Comparison of ENCODE assay signal across 8 mouse cellular contexts in genomic region chr6:128799144-128799895, GRCm38 (mm10). TPM values are rescaled to one million over a fixed set of nuclear protein-coding genes. Genes with fewer than 3 reads are reported as not detected.
DNase-seq lines count a peak whose midpoint lies in the region; TF ChIP-seq lines count a peak whose summit lies in the region.
"Not testable (repeated sequence)": the region's sequence is repeated elsewhere in the genome, so short reads cannot be mapped to it uniquely, and the experiment has no call there.

No protein-coding gene starts in this region.

- TF ChIP-seq CTCF in cortical plate, adult 2 months (IDR thresholded peaks at IDR 0.05; ENCODE audit: extremely low read depth, insufficient read depth, low read length): peak; percentile 38; the same call in 1 of the 2 replicates
- peak; percentile 67 for TF ChIP-seq CTCF in left cerebral cortex, adult 2 months (IDR thresholded peaks at IDR 0.05)

- H3K4me3 ChIP-seq in cortical plate, adult 2 months (ENCODE audit: insufficient read depth, low read length): peak overlapping the region; percentile 42
- H3K4me3 ChIP-seq in left cerebral cortex, adult 2 months: peak overlapping the region; percentile 72
- H3K4me3 ChIP-seq in macrophage (ENCODE audit: inconsistent target): peak overlapping the region; percentile 81

- not testable (repeated sequence) for H3K79me2 ChIP-seq in macrophage (ENCODE audit: inconsistent target)

- not testable (repeated sequence) for H3K36me3 ChIP-seq in macrophage (ENCODE audit: inconsistent target)

- not testable (repeated sequence) for TF ChIP-seq POLR2A in cortical plate, adult 2 months (IDR thresholded peaks at IDR 0.05; ENCODE audit: extremely low read depth, insufficient read depth, low read length)

- peak overlapping the region; percentile 46 for H3K27ac ChIP-seq in cortical plate, adult 2 months (ENCODE audit: insufficient read depth, low read length)
- H3K27ac ChIP-seq in left cerebral cortex, adult 2 months: peak overlapping the region; percentile 88
- peak overlapping the region; percentile 68 for H3K27ac ChIP-seq in macrophage

- not testable (repeated sequence) for H3K4me1 ChIP-seq in cortical plate, adult 2 months (ENCODE audit: control insufficient read depth, insufficient read depth, low read length)

- peak; percentile 84 for DNase-seq in ZHBTc4 (ENCODE audit: low read depth, low spot score)
- DNase-seq in gastrocnemius, adult 8-10 months (ENCODE audit: low spot score in 2 of 2): peak; percentile 72 to 74
- peak; percentile 83 for DNase-seq in hindlimb bud, embryonic 11.5 days (ENCODE audit: extremely low spot score, low read depth, low spot score)
- peak; percentile 86 to 89 for DNase-seq in left cerebral cortex, adult 2 months (ENCODE audit: extremely low spot score in 1 of 2, low spot score in 2 of 2)
- DNase-seq in retina, postnatal 7 days (ENCODE audit: low read depth, low spot score): peak; percentile 90
- peak; percentile 77 to 89 for DNase-seq in urinary bladder, adult 18-20 months (ENCODE audit: low spot score in 2 of 2)

- under 1% methylated on average over 46 of the region's 49 CpGs for WGBS in macrophage (ENCODE audit: missing documents)

- intact Hi-C loops in left cerebral cortex, adult 2 months (cut with DNase I): loop anchor here (1.0 kb wide), 1 partner anchor 39 kb away; no protein-coding TSS in a partner anchor

RNA-seq across cellular contexts. Expression of gene Klrb1c, which starts 10.3 kb away (rescaled TPM):
- 0.04 and 0.19 TPM in 2 replicates for polyA plus RNA-seq in cortical plate, adult 2 months (2012; rRNA removed)
- total RNA-seq in gastrocnemius, adult 8-10 months (2022): not detected
- not detected for total RNA-seq in left cerebral cortex, adult 2 months (2021)
- not detected for total RNA-seq in macrophage (2018; cell fraction: chromatin; rRNA removed)
- not detected for total RNA-seq in macrophage (2018; cell fraction: cytosol; rRNA removed)
- total RNA-seq in macrophage (2018; cell fraction: nucleus; rRNA removed): not detected
- polyA plus RNA-seq in macrophage (2018): 0.22 TPM in 1 of 3 replicates, not detected in the others

RNA-seq across cellular contexts. Expression of gene Gm44511, which starts 26.8 kb away (rescaled TPM):
- polyA plus RNA-seq in cortical plate, adult 2 months (2012; rRNA removed): not detected in 2 replicates
- under 1 TPM in 1 of 4 experiments, not detected in 3; 0.61 TPM for total RNA-seq in gastrocnemius, adult 8-10 months (2022)
- total RNA-seq in left cerebral cortex, adult 2 months (2021): not detected
- not detected for total RNA-seq in macrophage (2018; cell fraction: chromatin; rRNA removed)
- total RNA-seq in macrophage (2018; cell fraction: cytosol; rRNA removed): not detected
- 1 to 10 TPM in 1 of 26 experiments, not detected in 25; 1.8 TPM for total RNA-seq in macrophage (2018; cell fraction: nucleus; rRNA removed)
- polyA plus RNA-seq in macrophage (2018): not detected in 3 replicates

RNA-seq across cellular contexts. Expression of gene Klrb1b, which starts 26.8 kb away (rescaled TPM):
- polyA plus RNA-seq in cortical plate, adult 2 months (2012; rRNA removed): not detected in 2 replicates
- not detected for total RNA-seq in gastrocnemius, adult 8-10 months (2022)
- not detected for total RNA-seq in left cerebral cortex, adult 2 months (2021)
- total RNA-seq in macrophage (2018; cell fraction: chromatin; rRNA removed): not detected
- total RNA-seq in macrophage (2018; cell fraction: cytosol; rRNA removed): under 1 TPM in 3 of 26 experiments, not detected in 23; 0.05 to 0.19 (median 0.05) TPM
- not detected for total RNA-seq in macrophage (2018; cell fraction: nucleus; rRNA removed)
- 0.24 TPM in 1 of 3 replicates, not detected in the others for polyA plus RNA-seq in macrophage (2018)

Comparison
In these comparisons a context has a peak if more than half of its experiments do, and no peak if none do; other contexts are left out.
1. Peak in every context shown above with its lines: DNase-seq, H3K4me3 ChIP-seq and H3K27ac ChIP-seq.